Mouse (Mus musculus): Measurements from ENCODE around the gene Atp6v1g2. TPM values are rescaled to one million over a fixed set of nuclear protein-coding genes. Genes with fewer than 3 reads are reported as not detected.

The Atp6v1g2 gene
- total RNA-seq, 1 experiment from 2014 or later, result 1.6 TPM

DNA sequence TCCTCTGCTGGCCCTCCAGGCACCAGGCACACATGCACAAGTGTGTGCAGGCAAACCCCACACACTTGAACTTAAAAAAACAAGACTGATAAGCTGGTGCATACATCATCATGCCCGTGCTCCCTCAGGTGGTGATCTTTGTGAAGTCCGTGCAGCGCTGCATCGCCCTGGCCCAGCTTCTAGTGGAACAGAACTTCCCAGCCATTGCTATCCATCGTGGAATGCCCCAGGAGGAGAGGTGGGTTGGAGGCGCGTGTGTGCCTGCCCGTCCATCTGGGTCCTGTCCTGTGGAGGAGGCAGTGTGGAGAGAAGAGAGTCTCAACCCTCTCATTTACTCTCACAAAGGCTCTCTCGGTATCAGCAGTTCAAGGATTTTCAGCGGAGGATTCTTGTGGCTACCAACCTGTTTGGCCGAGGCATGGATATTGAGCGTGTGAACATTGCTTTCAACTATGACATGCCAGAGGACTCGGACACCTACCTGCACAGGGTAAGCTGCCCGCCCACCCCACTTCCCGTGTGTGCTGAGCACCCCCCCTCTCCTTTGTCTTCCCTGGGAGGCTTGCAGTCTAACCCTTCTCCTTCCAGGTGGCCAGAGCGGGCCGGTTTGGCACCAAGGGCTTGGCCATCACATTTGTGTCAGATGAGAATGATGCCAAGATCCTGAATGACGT, 19.3 kb downstream of the Atp6v1g2 start:
- ATAC-seq (replicated peaks; ENCODE audit: low read depth, poor library complexity, severe bottlenecking), result no peak

DNA sequence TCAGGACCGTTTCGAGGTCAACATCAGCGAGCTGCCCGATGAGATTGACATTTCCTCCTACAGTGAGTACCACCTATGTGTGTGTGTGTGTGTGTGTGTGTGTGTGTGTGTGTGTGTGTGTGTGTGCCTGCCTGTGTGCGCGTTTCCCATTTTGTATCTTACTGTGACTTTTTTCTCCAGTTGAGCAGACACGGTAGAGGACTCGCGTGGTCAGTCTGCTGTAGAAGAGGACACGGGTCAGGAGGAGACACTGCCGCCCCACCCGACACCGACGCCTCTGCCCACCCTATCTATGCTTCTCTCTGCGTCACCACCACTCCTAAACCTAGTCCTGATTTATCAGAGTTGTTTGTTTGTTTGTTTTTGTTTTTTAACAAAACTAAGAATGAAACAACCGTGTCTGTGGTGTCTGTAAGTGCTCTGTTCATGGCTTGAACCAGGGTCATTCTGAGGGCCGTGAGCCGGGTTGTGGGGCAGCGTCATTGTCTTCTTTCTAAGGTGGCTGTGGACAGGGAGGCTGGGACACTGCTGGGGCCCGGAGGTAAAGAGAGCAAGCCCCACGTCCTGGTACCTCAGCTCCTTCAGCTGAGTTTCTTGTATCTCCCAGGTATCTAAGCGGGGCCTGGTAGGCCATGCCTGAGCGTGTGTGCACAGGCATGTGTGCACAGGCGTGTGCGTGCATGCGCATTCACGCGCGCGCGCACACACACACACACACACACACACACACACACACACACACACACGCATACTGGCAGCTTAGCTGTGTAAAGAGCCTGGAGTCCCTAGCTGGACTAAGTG, 20.0 kb downstream of the Atp6v1g2 start:
- ATAC-seq (replicated peaks; ENCODE audit: low read depth, poor library complexity, severe bottlenecking), result no peak

DNA sequence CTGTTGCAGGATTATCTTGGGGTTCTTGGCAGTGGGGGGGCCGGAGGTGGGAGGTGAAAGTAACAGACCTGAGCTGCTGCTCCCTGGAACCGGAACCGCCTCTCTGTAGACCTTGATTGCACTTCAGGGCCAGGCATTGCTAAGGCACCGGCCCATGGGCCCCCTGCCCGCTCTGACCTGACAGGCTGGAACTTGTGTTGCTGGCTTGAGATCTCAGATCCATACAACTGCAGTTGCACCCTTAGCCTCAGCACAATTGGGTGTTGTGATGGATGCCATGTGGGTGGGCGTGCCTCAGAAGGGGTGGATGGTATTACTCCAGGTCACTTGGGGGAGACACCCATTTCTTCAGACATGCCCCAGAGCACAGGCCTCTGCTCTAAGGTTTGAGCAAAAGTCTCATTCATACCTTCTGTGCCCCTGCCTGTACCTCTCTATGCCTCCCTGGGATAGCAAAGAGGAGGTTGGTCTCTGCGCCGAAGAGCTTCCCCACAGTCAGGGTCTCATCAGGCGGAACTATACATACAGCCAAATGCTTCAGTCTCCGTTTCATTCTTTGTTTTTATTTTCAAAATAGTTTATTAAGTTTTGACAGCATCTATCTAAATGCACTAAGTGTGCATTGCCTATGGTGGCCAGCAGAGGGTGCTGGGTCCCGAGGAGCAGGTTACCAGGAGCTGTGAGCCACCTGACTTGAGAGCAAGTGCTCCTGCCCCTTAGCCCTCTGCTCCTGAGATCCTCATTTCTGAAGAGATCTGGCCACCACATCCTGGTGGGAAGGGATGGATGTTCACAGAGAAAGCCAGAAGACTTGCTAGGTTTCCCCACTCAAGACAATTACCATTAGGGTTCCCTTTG, 21.0 kb downstream of the Atp6v1g2 start:
- ATAC-seq (replicated peaks; ENCODE audit: low read depth, poor library complexity, severe bottlenecking), result peak; percentile 52; the same call in 1 of the 2 replicates

DNA sequence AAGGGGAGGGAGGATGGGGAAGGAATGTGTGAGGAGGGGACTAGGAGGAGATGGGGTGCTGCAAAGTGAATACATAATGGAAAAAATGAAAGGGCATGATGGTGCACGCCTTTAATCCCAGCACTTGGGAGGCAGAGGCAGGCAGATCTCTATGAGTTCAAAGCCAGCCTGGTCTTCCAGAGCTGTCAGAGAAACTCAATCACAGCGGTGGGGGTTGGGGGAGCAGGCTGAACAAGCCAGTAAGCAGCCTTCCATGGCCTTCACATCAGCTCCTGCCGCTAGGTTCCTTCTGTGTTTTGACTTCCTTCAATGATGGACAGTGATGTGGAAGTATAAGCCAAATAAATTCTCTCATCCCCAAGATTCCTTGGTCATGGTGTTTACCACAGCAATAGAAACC, 21.8 kb downstream of the Atp6v1g2 start:
- ATAC-seq (replicated peaks; ENCODE audit: low read depth, poor library complexity, severe bottlenecking), result no peak

DNA sequence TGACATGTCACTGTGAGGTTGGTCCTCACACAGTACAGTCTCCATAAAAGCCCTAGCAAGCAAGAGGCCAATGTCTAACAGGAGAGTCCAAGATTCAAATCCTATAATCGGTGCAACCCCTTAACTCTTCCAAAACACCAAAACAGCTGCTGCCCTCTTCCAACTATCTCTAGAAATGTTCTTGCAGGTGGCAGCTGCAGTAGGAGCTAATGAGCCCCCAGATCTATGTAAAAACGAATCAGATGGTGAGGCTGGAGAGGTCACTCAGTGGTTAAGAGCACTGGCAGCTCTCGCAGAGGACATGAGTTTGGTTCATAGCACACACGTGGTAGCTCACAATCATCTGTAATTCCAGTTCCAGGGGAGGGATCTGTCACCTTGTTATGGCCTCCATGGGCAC, 22.2 kb downstream of the Atp6v1g2 start:
- no peak for ATAC-seq (replicated peaks; ENCODE audit: low read depth, poor library complexity, severe bottlenecking)

DNA sequence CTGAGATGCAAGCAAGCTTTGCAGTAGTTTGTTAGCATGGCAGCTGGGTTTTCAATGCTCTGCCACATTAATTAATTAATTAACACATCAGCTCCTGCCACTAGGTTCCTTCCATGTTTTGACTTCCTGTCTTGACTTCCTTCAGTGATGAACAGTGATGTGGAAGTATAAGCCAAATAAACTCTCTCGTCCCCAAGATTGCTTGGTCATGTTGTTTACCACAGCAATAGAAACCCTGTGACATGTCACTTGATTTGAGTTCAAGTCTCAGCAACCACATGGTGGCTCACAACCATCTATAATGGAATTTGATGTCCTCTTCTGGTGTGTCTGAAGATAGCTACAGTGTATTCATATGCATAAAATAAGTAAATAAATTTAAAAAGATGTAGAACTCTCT, 23.9 kb downstream of the Atp6v1g2 start:
- no peak for ATAC-seq (replicated peaks; ENCODE audit: low read depth, poor library complexity, severe bottlenecking)

DNA sequence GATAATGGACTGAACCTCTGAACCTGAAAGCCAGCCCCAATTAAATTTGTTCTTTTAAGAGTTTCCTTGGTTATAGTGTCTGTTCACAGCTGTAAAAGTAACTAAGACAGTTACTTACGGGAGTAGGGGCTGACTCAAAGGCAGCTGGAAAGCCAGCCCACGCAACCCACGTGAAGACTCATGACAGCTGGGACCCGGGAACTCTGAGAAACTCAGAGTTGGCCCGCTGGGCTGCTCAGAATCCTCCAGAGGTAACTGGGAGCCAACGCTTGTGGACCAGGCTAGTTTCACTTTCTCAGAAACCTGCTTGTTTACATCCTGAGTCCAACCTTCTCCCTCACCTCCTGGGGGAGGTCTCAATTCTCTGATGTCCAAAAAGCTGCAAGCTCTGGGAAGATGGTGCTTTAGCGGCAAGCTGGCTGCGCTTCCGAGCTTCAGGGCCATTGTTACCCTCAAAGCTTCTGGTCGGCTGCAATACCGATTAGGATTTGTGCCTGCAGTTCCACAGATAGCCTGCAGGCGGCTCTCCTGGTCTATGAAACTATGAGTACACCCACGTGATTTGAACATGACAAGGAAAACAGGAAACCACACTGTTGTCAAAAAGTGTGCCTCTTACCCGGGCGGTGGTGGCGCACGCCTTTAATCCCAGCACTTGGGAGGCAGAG, 24.5 kb downstream of the Atp6v1g2 start:
- ATAC-seq (replicated peaks; ENCODE audit: low read depth, poor library complexity, severe bottlenecking), result peak; percentile 40

DNA sequence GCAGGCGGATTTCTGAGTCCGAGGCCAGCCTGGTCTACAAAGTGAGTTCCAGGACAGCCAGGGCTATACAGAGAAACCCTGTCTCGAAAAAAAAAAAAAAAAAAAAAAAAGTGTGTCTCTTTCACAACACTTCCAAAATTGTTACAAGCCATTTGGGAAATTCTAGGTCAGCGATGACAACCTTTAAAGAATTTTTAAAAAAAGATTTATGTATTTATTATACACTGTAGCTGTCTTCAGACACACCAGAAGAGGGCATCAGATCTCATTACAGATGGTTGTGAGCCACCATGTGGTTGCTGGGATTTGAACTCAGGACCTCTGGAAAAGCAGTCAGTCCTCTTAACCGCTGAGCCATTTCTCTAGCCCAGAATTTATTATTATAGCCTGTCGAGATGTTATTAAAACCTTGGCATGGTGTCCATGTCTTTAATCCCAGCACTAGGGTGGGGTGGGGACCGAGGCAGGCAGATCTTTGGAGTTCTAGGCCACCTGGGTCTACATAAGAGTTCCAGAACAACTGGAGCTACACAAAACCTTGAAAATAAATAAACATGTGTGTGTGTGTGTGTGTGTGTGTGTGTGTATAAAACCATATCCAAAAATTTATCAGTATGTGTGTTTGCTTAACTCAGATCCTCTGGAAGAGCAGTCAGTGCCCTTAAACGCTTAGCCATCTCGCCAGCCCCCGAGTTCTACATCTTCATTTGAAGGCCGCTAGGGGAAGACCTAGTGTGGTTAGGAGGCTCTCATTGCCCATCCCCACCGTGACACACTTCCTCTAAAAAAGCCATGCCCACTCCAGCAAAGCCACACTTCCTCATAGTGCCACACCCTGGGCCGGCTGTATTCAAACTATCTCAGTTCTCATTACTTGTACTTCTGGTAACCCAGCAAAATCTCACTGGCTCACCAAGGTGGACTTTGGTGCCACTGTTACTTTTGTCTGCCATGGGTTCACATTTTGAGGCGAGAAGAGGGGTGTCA, 25.3 kb downstream of the Atp6v1g2 start:
- peak; percentile 72 for ATAC-seq (replicated peaks; ENCODE audit: low read depth, poor library complexity, severe bottlenecking)

DNA sequence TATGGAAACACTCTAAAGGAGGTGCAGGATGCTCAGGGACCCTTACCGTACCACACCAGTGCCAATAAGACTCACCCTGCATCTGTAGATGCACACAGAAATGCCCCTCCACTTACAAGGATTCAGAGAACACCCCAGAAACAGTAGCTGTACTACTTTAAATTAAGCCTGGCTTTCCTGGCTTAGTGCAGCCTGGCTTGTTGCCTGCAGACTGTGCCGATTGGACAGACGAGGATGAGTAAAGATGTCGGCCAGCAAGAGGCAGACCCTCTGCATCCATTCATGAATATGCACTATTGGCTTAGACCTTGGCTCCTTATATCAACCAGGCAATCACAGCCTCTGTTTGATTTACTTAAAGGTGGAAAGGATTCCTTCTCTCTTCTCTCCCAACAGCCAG, 26.2 kb downstream of the Atp6v1g2 start:
- no peak for ATAC-seq (replicated peaks; ENCODE audit: low read depth, poor library complexity, severe bottlenecking)

DNA sequence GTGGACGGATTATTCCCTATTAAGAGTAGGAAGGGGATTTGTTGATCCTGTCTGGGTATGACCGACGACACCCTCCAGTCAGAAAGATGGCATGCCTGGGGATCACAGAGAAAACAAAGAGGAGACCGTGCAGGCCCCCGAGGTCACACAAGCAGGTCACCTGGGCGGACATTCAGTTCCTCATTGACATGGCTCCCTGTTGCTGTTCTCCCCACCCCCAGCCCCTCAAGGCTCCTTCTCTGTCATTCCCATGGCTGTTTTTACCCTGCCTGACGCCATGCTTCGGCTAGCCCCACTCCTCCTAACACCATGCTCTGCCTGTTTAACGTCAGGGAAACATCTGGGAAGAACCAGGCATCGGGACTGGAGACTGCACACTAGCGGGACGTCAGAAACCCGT, 28.2 kb downstream of the Atp6v1g2 start:
- no peak for ATAC-seq (replicated peaks; ENCODE audit: low read depth, poor library complexity, severe bottlenecking)

DNA sequence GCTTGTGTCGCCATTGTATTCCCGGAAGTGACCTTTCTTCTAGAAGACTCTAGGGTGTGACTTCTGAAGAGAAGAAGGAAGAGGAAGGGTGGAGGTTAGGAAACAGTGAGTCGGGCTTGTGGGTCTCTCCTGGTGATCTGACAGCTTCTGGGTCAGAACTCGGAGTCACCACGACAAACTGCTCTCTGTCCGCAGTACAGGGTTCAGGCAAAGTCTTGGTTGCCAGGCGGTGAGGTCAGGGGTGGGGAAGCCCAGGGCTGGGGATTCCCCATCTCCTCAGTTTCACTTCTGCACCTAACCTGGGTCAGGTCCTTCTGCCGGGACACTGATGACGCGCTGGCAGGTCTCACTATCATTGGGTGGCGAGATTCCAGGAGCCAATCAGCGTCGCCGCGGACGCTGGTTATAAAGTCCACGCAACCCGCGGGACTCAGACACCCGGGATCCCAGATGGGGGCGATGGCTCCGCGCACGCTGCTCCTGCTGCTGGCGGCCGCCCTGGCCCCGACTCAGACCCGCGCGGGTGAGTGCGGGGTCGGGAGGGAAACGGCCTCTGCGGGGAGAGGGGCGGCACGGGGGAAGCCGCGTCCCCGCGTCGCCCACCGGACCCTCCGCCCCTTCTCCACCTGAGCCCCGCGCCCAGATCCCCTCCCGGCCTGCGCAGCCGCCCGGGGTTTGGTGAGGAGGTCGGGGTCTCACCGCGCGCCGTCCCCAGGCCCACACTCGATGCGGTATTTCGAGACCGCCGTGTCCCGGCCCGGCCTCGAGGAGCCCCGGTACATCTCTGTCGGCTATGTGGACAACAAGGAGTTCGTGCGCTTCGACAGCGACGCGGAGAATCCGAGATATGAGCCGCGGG, 29.4 kb downstream of the Atp6v1g2 start, which contains the start of gene H2-D1:
Gene H2-D1 (plus strand): TSS at position 67 of the 859 bp plus-strand sequence.
- ATAC-seq (replicated peaks; ENCODE audit: low read depth, poor library complexity, severe bottlenecking), result peak; percentile 79

DNA sequence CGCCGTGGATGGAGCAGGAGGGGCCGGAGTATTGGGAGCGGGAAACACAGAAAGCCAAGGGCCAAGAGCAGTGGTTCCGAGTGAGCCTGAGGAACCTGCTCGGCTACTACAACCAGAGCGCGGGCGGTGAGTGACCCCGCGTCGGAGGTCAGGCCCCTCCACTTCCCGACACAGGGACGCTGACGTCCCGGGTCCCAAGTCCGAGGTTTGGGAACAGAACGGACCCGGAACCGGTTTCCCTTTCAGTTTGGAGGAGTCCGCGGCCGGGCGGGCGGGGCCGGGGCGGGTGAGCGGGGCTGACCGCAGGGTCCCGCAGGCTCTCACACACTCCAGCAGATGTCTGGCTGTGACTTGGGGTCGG, 30.0 kb downstream of the Atp6v1g2 start:
- no peak for ATAC-seq (replicated peaks; ENCODE audit: low read depth, poor library complexity, severe bottlenecking)

DNA sequence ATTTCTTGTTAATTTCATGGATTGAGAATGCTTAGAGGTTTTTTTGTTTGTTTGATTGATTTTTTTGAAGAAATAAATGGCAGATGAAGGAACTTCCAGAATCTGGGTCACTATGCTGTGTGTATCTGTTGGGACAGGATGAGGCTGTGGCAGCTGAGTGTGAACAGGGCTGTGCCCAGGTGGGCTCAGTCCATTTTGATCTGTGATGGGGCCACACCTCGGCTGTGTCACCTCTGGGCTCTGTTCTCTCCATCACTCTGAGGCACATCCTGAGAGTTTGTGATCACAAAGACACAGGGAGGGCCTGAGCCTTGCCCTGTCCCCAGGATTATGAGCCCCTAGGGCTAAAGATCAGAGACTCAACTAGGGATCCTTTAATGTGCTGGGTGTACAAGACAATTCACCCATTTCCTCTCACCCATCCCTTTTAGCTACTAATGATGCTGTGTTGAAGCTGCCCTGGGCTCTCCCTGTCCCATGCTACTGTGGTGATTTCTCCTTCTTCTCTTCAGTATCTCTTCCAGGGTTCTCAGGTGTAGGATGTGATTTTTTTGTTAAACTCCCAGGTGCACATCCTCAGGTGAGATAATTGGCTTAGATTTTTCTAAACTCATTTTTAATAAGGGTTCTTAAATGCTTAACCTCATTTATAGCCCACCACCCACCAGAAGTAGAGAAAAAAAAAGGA, 34.1 kb downstream of the Atp6v1g2 start:
- ATAC-seq (replicated peaks; ENCODE audit: low read depth, poor library complexity, severe bottlenecking), result no peak

DNA sequence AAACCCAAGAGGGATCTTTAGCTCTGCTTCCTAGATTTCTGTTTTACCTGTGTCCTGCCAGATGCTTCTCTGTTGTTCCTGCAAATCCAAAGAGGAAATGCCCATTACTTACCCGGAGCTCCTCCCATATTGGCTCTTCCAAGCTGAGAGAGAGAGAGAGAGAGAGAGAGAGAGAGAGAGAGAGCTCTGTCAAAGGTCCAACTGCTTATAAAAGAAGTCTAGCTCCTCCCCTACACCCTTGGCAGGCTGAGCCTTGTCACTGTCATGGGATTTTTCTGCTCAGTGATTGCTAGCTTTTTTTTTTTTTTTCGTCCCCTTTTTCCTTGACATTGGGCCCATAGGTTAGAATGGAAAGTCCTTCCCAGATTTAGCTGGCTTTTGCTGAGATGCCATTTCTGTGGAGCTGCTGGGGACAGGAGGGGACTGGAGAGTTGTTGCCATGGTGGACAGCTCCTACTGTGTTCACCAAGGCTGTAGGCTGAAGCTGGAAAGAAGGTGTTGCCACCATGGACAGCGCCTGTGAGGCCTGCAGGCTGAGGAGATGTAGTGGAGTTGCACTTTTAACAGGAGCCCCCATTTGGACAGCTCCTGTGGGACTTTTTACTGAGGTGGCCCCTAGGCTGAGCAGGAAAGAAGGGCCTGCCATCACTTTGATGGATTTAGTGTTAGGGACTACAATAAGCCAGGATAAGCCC, 36.3 kb downstream of the Atp6v1g2 start:
- peak; percentile 64 for ATAC-seq (replicated peaks; ENCODE audit: low read depth, poor library complexity, severe bottlenecking)

DNA sequence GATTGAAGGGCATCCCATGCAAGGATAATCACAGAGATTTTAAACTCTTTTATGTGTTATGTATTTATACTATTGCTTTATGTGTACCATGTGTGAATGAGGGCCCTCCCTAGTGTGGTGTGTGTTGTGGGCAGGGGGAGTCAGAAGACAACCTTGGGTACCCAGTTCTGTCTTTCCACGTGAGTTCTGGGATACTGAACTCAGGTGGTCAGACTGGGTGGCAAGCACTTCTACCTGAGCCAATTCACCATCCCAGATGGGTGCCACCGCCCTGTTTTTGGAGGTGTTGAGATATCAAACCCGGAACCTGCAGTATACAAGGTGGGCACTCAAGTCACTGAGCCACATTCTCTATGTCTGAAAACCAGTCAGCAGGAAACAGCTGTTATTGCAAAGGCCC, 38.8 kb downstream of the Atp6v1g2 start:
- no peak for ATAC-seq (replicated peaks; ENCODE audit: low read depth, poor library complexity, severe bottlenecking)

DNA sequence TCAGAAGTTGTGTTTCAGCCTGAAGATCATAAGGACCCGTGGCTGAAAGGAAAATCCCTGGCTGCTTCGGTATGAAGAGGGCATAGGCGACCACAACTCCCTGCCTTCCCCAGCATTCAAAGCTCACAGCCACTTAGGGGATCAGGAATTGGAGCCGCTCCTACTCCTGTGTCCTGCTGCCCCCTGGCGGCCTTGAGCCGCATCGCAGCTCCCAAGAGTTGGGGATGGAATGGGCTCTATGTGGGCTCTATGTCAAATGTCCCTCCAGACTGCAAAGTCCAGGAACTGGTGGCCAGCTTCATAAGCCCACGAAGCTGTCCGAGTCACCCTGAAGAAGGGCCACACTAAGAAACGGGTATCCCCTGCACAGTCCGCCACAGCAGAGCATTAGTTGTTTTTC, 41.3 kb downstream of the Atp6v1g2 start:
- peak; percentile 87 for ATAC-seq (replicated peaks; ENCODE audit: low read depth, poor library complexity, severe bottlenecking)

DNA sequence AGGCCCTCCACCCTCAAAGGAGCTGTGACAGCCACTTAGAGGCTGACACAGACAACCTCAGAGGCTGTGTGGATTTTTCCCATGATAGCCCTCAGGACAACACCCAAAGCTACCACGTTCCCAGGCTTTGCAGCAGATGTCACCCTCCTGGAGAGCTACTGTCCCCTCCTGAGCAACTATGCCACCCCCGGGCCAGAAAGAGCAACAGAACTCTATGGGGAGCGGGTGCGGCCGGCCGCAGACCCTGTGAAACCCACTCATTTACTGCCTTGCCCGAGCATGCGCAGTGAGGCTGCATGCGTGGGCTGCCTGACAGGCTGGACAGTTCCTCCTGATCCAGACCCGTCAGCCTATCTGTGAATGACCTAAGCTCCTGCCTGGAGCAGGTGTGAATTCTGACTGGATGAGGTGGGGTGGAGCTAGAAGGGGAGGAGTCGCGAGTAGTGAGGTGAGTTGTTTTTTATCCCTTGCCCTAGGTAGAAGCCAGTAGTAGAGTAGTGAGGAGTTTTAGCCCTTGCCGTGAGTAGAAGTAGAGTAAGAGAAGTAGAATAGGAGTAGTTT, 42.9 kb downstream of the Atp6v1g2 start:
- ATAC-seq (replicated peaks; ENCODE audit: low read depth, poor library complexity, severe bottlenecking), result no peak
